Mouse (Mus musculus): ENCODE results near the gene Fndc3b. TPM values are rescaled to one million over a fixed set of nuclear protein-coding genes. Genes with fewer than 3 reads are reported as not detected.

The Fndc3b gene
- total RNA-seq, 2 experiments from 2014 or later = 18.9 to 26.2 TPM

DNA sequence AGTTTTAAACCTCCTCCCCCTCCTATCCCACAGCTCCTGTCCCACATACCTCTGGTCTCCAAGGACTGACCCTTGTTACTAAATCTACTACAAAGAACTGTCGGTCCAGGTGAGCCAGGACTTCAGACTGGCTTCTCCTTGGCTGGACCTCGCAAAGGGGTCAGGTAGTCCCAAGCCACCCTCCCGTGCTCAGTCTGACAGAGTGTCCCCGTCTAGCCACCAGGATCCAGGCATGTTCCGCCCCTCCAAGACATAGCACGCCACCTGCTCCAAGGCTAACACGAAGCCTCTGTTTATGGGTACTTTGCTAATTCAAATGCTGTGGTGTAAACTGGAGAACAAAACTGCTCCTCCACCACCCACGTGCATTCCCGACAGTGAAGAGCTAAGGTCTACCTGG, 6.5 kb downstream of the Fndc3b start:
- DNase-seq (ENCODE audit: low spot score in 2 of 2) = no peak
- H3K4me3 ChIP-seq = no peak overlapping the region
- no peak overlapping the region for H3K27ac ChIP-seq
- no peak for TF ChIP-seq CTCF (conservative IDR thresholded peaks at IDR 0.05)

DNA sequence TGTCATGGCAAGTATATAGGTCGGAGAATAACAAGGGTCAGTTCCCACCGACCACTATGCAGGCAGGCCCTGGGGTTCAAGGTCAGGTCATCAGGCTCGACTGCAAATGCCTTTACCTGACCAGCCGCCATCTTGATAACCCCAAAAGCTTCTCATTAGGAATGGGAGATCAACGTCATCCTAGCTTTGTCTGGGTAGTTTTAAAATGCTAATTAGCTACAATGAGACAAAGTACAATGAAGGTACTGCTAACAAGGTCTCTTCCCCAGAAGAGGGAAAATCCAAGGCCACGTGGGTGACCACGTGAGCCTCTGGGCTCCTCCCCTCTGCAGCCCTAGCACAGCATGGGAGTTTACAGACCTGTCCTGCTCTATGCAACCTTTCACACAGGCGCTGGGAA, 7.6 kb downstream of the Fndc3b start:
- H3K4me3 ChIP-seq = no peak overlapping the region
- no peak for DNase-seq (ENCODE audit: low spot score in 2 of 2)
- no peak for TF ChIP-seq CTCF (conservative IDR thresholded peaks at IDR 0.05)
- H3K27ac ChIP-seq = no peak overlapping the region

DNA sequence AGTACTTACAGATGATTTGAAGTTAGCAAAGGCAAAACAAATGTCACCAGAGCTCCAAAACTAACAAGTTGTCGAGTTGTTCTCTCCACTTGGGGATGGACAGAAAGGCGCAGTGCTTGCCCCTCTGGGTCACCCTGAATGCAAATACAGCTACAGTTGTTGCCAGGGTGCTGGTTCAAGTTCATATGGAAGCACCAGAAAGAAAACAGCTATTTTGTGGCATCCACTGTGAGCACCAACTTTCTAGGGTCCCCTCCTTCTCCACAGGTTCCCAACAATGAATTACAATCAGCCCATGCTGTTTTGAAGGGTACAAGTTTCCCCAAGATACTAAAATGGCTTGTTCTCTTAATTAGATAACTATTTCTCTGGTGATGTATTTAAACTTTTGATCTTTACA, 8.0 kb downstream of the Fndc3b start:
- Histone ChIP-seq H3K4me3 (no peak overlapping the region), H3K27ac (no peak overlapping the region)
- DNase-seq (ENCODE audit: low spot score in 2 of 2) = no peak
- no peak for TF ChIP-seq CTCF (conservative IDR thresholded peaks at IDR 0.05)

DNA sequence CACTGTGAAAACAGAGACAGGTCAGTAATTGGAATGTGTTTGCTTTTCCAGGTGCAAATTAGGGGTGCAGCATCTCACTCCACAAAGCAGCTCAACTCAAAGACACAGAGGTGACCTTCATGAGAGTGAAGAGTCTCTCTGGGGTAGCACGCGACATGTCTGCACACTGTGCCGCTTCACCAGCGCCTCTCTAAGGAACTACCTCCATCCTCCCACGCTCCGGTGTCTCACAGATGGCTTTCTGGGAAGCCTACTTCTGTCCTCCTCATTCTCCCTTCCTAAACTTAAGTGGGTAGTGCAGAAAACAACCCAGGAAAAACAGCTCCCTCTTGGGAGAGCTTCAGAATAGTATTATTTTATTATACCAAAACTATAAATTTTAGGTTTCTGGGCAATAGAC, 12.4 kb downstream of the Fndc3b start:
- DNase-seq (ENCODE audit: low spot score in 2 of 2) = peak; percentile 24 to 62
- H3K4me3 ChIP-seq = no peak overlapping the region
- H3K27ac ChIP-seq = no peak overlapping the region
- peak; percentile 41 for TF ChIP-seq CTCF (conservative IDR thresholded peaks at IDR 0.05)

DNA sequence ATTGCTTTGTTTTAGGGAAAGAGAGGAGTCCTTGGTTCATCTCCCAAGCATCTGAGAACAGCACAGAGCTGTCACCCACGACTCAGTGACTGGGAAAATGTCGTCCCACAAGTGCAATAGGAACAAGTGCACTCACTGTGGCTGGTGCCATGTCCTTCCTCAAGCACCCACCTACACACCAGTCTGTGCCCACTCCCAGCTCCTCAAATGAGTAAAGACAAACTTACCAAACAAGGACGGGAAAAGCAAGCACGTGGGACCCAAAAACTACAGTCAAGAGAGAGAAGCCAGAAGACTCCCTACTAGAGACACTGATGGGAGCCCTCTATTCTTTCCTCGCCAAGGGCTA, 14.7 kb downstream of the Fndc3b start:
- H3K4me3 ChIP-seq = no peak overlapping the region
- TF ChIP-seq CTCF (conservative IDR thresholded peaks at IDR 0.05) = no peak
- no peak overlapping the region for H3K27ac ChIP-seq
- DNase-seq (ENCODE audit: low spot score in 2 of 2) = no peak

DNA sequence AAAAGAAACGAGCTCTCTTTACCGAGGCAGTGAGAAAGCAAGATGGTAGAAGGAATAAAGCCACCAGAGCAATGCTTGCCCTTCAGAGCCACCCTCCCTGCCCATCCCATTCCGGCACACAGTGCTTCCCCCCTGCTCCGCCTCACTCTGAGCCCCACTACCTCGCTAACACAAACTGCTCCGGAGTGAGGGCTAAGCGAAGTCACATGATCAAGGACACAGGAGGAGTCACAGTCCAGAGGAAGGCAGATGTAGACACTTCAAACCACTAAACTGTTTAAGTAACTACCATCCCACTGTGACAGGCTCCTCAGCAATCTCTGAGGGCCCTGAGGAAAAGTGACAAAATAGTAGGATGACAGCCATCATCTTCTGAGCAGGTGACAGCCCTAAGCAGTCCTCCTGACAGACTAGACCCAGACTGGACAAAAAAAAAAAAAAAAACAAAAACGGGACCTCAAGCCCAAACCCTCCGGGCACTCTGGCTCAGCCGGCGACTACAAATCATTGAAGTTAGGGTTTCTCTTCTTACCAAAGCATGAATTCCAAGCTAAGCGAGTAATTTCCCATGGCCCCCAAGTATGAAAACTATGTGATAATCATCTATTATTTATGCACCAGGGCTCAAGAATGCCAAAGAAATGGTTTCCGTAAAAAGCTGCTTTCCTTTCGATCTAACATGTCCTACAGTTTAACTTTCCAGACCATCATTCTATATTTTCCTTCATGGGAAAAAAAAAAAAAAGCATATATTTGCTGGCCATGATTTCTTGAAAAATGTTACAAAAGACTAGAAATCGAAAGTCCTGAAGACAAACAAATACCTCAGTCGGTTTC, 15.3 kb downstream of the Fndc3b start:
- TF ChIP-seq CTCF (conservative IDR thresholded peaks at IDR 0.05) = no peak
- H3K4me3 ChIP-seq = no peak overlapping the region
- DNase-seq (ENCODE audit: low spot score in 2 of 2) = no peak
- H3K27ac ChIP-seq = no peak overlapping the region

DNA sequence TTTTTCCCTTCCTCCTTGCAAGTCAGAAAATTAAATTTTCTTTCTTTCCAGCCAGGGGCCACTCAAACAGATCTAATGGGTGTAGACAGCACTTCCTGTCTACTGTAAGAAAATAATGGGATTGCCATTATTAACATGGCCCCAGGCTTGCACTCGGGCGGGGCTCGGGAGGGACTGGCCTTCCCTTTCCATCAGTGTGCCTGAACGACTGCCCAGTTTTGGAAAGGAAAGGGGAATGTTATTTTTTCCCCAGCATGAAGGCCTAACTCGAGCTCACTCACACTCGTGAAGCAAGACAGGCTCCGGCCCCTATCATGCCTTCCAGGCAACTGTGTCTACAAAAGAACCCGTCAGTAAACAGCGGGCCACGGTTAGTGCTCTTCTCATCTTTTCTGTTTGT, 16.5 kb downstream of the Fndc3b start:
- Histone ChIP-seq H3K27ac (no peak overlapping the region), H3K4me3 (no peak overlapping the region)
- DNase-seq (ENCODE audit: low spot score in 2 of 2) = no peak
- no peak for TF ChIP-seq CTCF (conservative IDR thresholded peaks at IDR 0.05)

DNA sequence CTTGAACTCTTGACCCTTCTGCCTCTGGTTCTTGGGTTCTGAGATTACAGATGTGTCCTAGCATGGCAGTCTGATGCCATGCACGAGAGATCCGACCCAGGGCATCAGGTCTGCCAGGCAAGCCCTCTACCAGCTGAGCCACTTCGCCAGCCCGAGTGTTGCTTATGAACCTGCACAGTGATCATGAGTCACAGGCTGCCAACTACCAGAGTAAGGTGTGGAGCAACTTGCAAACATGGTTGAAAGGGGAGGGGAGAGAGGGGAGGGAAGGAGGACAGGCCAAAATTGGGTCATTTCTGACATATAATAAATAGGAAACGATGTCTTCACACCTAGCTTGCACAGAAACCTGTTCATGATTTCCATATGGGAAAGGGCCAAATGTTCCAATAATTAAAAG, 17.0 kb downstream of the Fndc3b start:
- DNase-seq (ENCODE audit: low spot score in 2 of 2) = no peak
- no peak for TF ChIP-seq CTCF (conservative IDR thresholded peaks at IDR 0.05)
- no peak overlapping the region for H3K4me3 ChIP-seq
- H3K27ac ChIP-seq = no peak overlapping the region

DNA sequence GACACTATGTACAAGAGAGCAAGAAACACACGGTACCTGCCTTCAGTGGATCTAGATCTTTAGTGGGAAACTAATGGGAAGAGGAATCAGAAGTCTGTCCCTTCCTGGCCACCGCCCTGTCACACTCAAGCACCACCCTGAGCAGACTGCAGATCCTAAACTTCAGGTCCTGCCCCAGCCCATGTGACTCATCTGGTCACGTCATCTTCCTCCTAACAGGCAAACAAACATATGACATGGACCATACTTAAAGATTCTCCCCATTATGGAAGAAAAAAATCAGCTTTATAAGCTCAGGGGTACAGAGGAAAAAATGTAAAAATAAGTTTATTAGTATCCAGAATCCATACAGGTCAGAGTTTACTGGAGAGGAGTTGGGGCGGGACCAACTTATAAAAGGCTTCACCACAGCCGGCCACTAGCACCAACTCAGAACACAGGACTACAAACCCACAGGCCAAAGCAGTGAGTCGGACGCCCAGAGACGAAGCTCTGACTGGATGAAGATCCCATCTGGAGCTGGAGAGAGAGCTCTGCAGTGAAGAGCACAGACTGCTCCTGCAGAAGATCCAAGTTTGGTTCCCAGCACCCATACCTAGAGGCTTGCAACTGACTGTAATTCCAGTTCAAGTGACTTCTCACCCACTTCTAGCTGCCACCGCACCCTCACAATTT, 19.5 kb downstream of the Fndc3b start:
- no peak for DNase-seq (ENCODE audit: low spot score in 2 of 2)
- no peak for TF ChIP-seq CTCF (conservative IDR thresholded peaks at IDR 0.05)
- no peak overlapping the region for H3K4me3 ChIP-seq
- H3K27ac ChIP-seq = no peak overlapping the region

DNA sequence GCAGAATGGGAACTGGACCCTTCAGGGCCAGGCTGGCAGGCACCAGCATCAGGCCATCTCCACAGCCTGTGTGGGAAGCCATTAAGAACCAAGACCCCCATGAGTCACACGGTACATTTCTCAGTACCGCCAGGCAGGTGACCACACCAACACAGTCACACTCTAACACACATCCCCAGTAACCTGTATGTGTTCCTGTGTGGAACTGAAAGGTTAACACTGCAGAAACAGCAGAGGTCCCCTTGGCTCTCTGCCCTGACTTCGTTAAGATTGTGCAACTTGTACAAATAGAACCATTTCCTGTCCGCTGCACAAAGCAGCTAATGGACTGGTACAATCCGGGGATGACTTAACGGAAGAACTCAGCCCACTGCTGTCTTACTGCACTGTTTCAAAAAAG, 21.1 kb downstream of the Fndc3b start:
- TF ChIP-seq CTCF (conservative IDR thresholded peaks at IDR 0.05) = no peak
- H3K4me3 ChIP-seq = no peak overlapping the region
- DNase-seq (ENCODE audit: low spot score in 2 of 2) = no peak
- H3K27ac ChIP-seq = peak overlapping the region; percentile 56; the same call in 1 of the 2 replicates

DNA sequence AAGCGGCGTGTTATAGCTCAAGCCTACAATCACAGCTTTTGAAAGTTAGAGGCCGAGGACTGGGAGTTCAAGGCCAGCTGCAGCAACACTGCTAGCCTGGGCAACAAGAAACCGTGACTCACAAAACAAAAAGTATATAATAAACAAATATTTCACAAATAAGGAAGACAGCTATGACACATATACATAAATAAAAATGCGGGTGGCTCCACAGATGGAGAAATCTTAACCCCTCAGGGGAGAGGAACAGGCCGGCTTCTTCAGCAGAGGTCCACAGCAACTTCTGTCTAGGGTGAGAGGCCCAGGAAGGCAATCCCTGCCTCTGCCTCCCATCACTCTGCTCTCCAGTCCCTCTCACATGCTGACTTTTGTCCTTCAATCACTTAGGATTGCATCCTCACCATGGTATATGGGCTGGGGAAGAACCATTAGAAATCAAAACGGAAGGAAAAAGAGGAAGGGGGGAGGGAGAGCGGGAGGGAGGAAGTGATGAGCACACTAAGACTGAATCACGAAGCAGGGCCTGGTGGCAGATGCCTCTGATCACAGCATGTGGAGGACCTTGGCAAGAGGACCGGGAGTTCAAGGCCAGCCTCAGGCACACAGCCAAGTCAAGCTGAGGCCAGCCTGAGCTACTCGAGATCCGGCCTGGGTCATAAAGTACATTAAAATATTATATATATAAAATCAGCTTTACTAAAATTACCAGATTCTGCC, 21.8 kb downstream of the Fndc3b start:
- TF ChIP-seq CTCF (conservative IDR thresholded peaks at IDR 0.05) = no peak
- no peak overlapping the region for H3K4me3 ChIP-seq
- peak overlapping the region; percentile 56; the same call in 1 of the 2 replicates for H3K27ac ChIP-seq
- no peak for DNase-seq (ENCODE audit: low spot score in 2 of 2)

DNA sequence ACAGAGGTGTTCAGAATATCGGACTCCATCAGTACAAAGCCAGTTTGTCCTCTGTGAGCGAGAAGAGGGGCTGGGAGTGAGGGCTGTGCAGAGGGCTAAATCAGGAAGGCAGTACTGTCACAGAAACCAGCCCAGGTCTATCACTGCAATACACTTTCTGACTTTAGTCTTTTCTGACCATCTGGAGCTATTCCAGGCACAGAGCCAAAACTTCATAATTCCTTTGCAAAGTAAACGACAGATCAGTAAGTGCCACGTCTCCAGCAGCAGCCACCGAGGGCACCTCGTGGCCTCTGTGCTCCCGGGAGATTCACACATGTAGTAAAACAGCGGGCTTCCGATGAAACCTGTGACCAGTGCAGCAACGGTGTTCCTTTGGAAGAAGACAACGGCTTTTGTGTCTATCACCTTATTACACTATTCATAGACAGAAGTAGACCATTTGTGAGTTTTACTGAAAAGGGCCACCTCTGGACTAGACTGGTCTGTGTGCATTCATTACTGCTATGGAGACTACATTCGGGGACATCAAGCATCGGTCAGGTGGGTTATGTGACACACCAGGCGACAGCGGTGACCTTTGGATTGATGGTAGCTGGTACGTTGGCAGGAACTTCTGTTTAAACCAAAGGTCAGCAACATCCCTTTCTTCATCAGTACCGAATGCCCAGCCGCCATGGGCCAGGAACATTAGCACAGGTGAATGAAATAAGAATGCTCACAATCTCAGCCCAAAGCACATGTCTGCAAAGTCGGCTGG, 24.2 kb downstream of the Fndc3b start:
- Histone ChIP-seq H3K27ac (no peak overlapping the region), H3K4me3 (no peak overlapping the region)
- DNase-seq (ENCODE audit: low spot score in 2 of 2) = no peak
- no peak for TF ChIP-seq CTCF (conservative IDR thresholded peaks at IDR 0.05)
